Mouse (Mus musculus) stomach, postnatal 0 days (tissue): ENCODE measurements around the gene Kcnd3. TPM values are rescaled to one million over a fixed set of nuclear protein-coding genes. Genes with fewer than 3 reads are reported as not detected.
A peak's percentile ranks its signal among the peaks of the same experiment; 100 is the strongest.
"Not testable (repeated sequence)": the region's sequence is repeated elsewhere in the genome, so short reads cannot be mapped to it uniquely, and the experiment has no call there.

Experiments used
- ATAC-seq: fragments of 200-750 bp; cut with Nextera tagmentation; 2 replicates; pipeline ENCODE4 v1.8.0; 2017; ENCODE audit not compliant: low FRiP score, low TSS enrichment
- DNase-seq: peaks from one replicate; pipeline ENCODE4 v3.0.0-alpha.2; 2016; ENCODE audit warnings: low spot score
- H3K27ac ChIP-seq: fragments of 300-500 bp; sonication (generic); replicated peaks from 2 replicates; pipeline ENCODE4 v1.5.1; 2014; ENCODE audit warnings: mild to moderate bottlenecking, control low read depth
- H3K27me3 ChIP-seq: fragments of 300-500 bp; sonication (generic); 2 replicates; pipeline ENCODE4 v1.6.1; 2014; ENCODE audit warnings: low read length; ENCODE audit not compliant: control insufficient read depth, insufficient read depth
- H3K36me3 ChIP-seq: fragments of 300-500 bp; sonication (generic); 2 replicates; pipeline ENCODE4 v1.6.1; 2014; ENCODE audit warnings: low read length, mixed read lengths; ENCODE audit not compliant: control insufficient read depth, insufficient read depth
- H3K4me1 ChIP-seq: fragments of 300-500 bp; sonication (generic); replicated peaks from 2 replicates; pipeline ENCODE4 v1.6.1; 2014; ENCODE audit warnings: antibody characterized with exemption; ENCODE audit not compliant: control insufficient read depth, insufficient read depth
- H3K4me2 ChIP-seq: fragments of 300-500 bp; sonication (generic); replicated peaks from 2 replicates; pipeline ENCODE4 v1.6.1; 2014; ENCODE audit warnings: low read depth, mild to moderate bottlenecking, control low read depth, moderate library complexity
- H3K4me3 ChIP-seq: fragments of 300-500 bp; sonication (generic); 2 replicates; pipeline ENCODE4 v1.5.1; 2014; ENCODE audit warnings: low read depth, low read length, control low read depth
- H3K9ac ChIP-seq: fragments of 300-500 bp; sonication (generic); 2 replicates; pipeline ENCODE4 v1.6.1; 2014; ENCODE audit warnings: mild to moderate bottlenecking, low read length, control low read depth, mixed read lengths
- H3K9me3 ChIP-seq: fragments of 300-500 bp; sonication (generic); 2 replicates; pipeline ENCODE4 v1.6.1; 2016; ENCODE audit warnings: low read length; ENCODE audit not compliant: control insufficient read depth
- CTCF ChIP-seq: IDR thresholded peaks from 2 replicates; pipeline ENCODE4 v1.5.1; 2016; ENCODE audit warnings: antibody characterized with exemption, low read depth, mild to moderate bottlenecking, moderate library complexity
- EP300 ChIP-seq: optimal IDR thresholded peaks from 2 replicates; pipeline ENCODE3; 2016; ENCODE audit warnings: antibody characterized with exemption
- WGBS: fragments of 180-500 bp; shearing (Covaris S2); extraction: QIAGEN DNeasy Blood & Tissue Kit; methylation state at CpG from one replicate; pipeline ENCODE4 v1.1.7; 2014; 5-methylcytosine and 5-hydroxymethylcytosine counted together
- polyA plus RNA-seq: library from polyadenylated mRNA; unstranded; fragments of >200 nt; fragmentation: Nextera tagmentation; extraction: Ambion mirVana; gene quantifications from 2 replicates; pipeline ENCODE4 v1.2.1, GENCODE M21; 2015

The Kcnd3 gene
- polyA plus RNA-seq, 1 experiment from 2014 or later, result 2.4 TPM

GRCm38 (mm10) chr3:105696387-105697147 is 244.4 kb downstream of the Kcnd3 start:
- Histone ChIP-seq H3K9me3 (no peaks in the 10 kb centered on the region), H3K4me3 (no peak overlapping the region), H3K27me3 (no peaks in the 10 kb centered on the region), H3K27ac (peak overlapping the region; percentile 73), H3K4me2 (no peak overlapping the region), H3K4me1 (no peaks in the 10 kb centered on the region), H3K9ac (no peak overlapping the region), H3K36me3 (no peaks in the 10 kb centered on the region)
- 66% methylated on average over 17 of the region's 17 CpGs for WGBS
- no peak for DNase-seq
- no peak for TF ChIP-seq EP300
- TF ChIP-seq CTCF, result no peak
- no peak for ATAC-seq

- H3K27ac ChIP-seq, result no peak overlapping the region; the same call in 1 of the 2 replicates
- H3K4me1 ChIP-seq, result no peaks in the 10 kb centered on the region
- TF ChIP-seq EP300 (no peak), CTCF (no peak)
- H3K27me3 ChIP-seq, result no peaks in the 10 kb centered on the region
- H3K9ac ChIP-seq, result no peak overlapping the region
- no peaks in the 10 kb centered on the region for H3K36me3 ChIP-seq
- H3K9me3 ChIP-seq, result no peaks in the 10 kb centered on the region
- ATAC-seq (no peak), DNase-seq (no peak)
- 73% methylated on average over 5 of the region's 5 CpGs for WGBS
- H3K4me3 ChIP-seq, result no peak overlapping the region
- no peak overlapping the region for H3K4me2 ChIP-seq
Measured at GRCm38 (mm10) chr3:105697148-105697441, 245.0 kb downstream of the Kcnd3 start.

GRCm38 (mm10) chr3:105698311-105698710 is 246.2 kb downstream of the Kcnd3 start:
- TF ChIP-seq CTCF, result no peak
- TF ChIP-seq EP300, result no peak
- no peaks in the 10 kb centered on the region for H3K9me3 ChIP-seq
- WGBS, result 45% methylated on average over 1 of the region's 1 CpGs

GRCm38 (mm10) chr3:105699241-105699933 is 247.3 kb downstream of the Kcnd3 start:
- Histone ChIP-seq H3K4me1 (no peaks in the 10 kb centered on the region), H3K36me3 (no peaks in the 10 kb centered on the region), H3K4me3 (no peak overlapping the region), H3K4me2 (no peak overlapping the region), H3K9me3 (no peaks in the 10 kb centered on the region), H3K9ac (no peak overlapping the region), H3K27me3 (no peaks in the 10 kb centered on the region), H3K27ac (no peak overlapping the region)
- TF ChIP-seq CTCF, result no peak
- DNase-seq, result peak; percentile 21
- WGBS, result 32% methylated on average over 3 of the region's 3 CpGs
- ATAC-seq, result no peak

More at GRCm38 (mm10) chr3:105698311-105698710, 246.2 kb downstream of the Kcnd3 start:
- Histone ChIP-seq H3K36me3 (no peaks in the 10 kb centered on the region), H3K9ac (no peak overlapping the region), H3K4me2 (no peak overlapping the region), H3K27me3 (no peaks in the 10 kb centered on the region), H3K4me3 (no peak overlapping the region), H3K27ac (no peak overlapping the region), H3K4me1 (no peaks in the 10 kb centered on the region)
- no peak for DNase-seq
- ATAC-seq, result no peak

- H3K27ac ChIP-seq, DNase-seq, H3K27me3 ChIP-seq, H3K9me3 ChIP-seq, ATAC-seq, H3K9ac ChIP-seq, H3K36me3 ChIP-seq, H3K4me1 ChIP-seq, H3K4me2 ChIP-seq, H3K4me3 ChIP-seq: not testable (repeated sequence)
- WGBS, result 40% methylated on average over 1 of the region's 1 CpGs
Measured at GRCm38 (mm10) chr3:105700786-105701185, 248.7 kb downstream of the Kcnd3 start.

GRCm38 (mm10) chr3:105701399-105701798 is 249.3 kb downstream of the Kcnd3 start:
- WGBS, result 57% methylated on average over 5 of the region's 5 CpGs
- Histone ChIP-seq H3K9me3 (no peaks in the 10 kb centered on the region), H3K9ac (no peak overlapping the region), H3K27me3 (no peaks in the 10 kb centered on the region), H3K36me3 (no peaks in the 10 kb centered on the region), H3K27ac (no peak overlapping the region), H3K4me1 (no peaks in the 10 kb centered on the region; the same call in 1 of the 2 replicates), H3K4me2 (no peak overlapping the region), H3K4me3 (no peak overlapping the region)
- TF ChIP-seq EP300 (no peak), CTCF (no peak)
- ATAC-seq (no peak), DNase-seq (no peak)
